In the genomic region with DNA sequence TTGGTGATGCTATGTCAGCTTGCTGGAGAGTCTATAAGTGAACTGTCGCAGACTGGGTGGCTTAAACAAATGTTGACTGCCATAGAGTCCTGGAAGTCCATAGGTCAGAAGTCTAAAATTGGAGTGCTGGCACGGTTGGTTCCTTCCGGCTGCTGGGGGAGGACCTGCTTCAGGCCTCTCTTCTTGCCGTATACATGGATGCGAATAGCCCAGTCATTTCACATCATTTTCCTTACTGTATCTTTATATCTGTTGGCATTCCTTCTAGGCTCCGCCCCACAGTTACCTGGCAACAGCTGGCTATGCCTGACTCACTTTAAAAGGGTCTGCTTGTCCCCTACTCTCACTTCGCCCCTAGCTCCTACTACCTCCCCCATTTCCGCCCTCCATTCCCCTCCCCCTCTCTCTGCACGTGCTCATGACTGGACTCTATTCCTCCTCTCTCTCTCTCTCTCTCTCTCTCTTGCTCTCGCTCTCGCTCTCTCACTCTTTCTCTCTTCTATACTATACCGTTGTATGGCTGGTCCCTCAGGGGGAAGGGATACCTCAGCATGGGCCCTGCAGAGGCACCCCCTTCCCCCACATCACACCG, we compare ENCODE assay signal across 27 mouse cellular contexts. TPM values are rescaled to one million over a fixed set of nuclear protein-coding genes. Genes with fewer than 3 reads are reported as not detected.
DNase-seq lines count a peak whose midpoint lies in the region; ATAC-seq and TF ChIP-seq lines count a peak whose summit lies in the region.
"Had no signal": no experiment of that assay in that cellular context is flagged by ENCODE, and none has a peak within 500 bp of the region (broad histone marks: within the 10 kb centered on the region; RNA-seq: fewer than 3 reads in every experiment).

No protein-coding gene starts in this region.

- WGBS in liver, embryonic 12.5 days (ENCODE audit: insufficient replicate concordance): 70% methylated on average over 13 of the region's 13 CpGs
- 78% methylated on average over 13 of the region's 13 CpGs for WGBS in liver, embryonic 11.5 days
- 71% methylated on average over 13 of the region's 13 CpGs for WGBS in liver, embryonic 13.5 days (ENCODE audit: insufficient replicate concordance)
- 66% methylated on average over 13 of the region's 13 CpGs for WGBS in liver, postnatal 0 days (ENCODE audit: insufficient replicate concordance)
- 80% methylated on average over 13 of the region's 13 CpGs for WGBS in midbrain, embryonic 11.5 days

- 0 out of 2 replicates have a peak, but pooled peaks cover 4% of the 10 kb centered on the region for H3K4me1 ChIP-seq in liver, embryonic 12.5 days
- H3K4me1 ChIP-seq in liver, embryonic 11.5 days (replicated peaks; ENCODE audit: control insufficient read depth, insufficient read depth, low read length): no peaks in the 10 kb centered on the region
- H3K4me1 ChIP-seq in liver, embryonic 13.5 days (replicated peaks): peaks cover 7% of the 10 kb centered on the region; the same call in 1 of the 2 replicates
- peaks cover 24% of the 10 kb centered on the region for H3K4me1 ChIP-seq in liver, postnatal 0 days (ENCODE audit: insufficient read depth)
- peaks cover 6% of the 10 kb centered on the region for H3K4me1 ChIP-seq in midbrain, embryonic 11.5 days (ENCODE audit: control insufficient read depth, insufficient read depth, low read length)
- H3K4me1 ChIP-seq: forebrain, embryonic 13.5 days; hindbrain, embryonic 13.5 days had no signal

- no peak overlapping the region for H3K4me3 ChIP-seq in liver, embryonic 12.5 days
- H3K4me3 ChIP-seq in liver, embryonic 11.5 days (ENCODE audit: low read depth, low read length): no peak overlapping the region
- no peak overlapping the region for H3K4me3 ChIP-seq in liver, embryonic 13.5 days (replicated peaks)
- H3K4me3 ChIP-seq in liver, postnatal 0 days (ENCODE audit: low read depth, low read length): no peak overlapping the region
- no peak overlapping the region for H3K4me3 ChIP-seq in midbrain, embryonic 11.5 days (ENCODE audit: low read depth, low read length)
- H3K4me3 ChIP-seq: embryonic facial prominence, embryonic 10.5 days; forebrain, embryonic 13.5 days; hindbrain, embryonic 13.5 days had no signal

- no peaks in the 10 kb centered on the region for H3K36me3 ChIP-seq in liver, embryonic 12.5 days
- no peaks in the 10 kb centered on the region for H3K36me3 ChIP-seq in liver, embryonic 11.5 days (ENCODE audit: control insufficient read depth, insufficient read depth, low read length)
- no peaks in the 10 kb centered on the region for H3K36me3 ChIP-seq in liver, embryonic 13.5 days
- no peaks in the 10 kb centered on the region for H3K36me3 ChIP-seq in liver, postnatal 0 days (replicated peaks; ENCODE audit: insufficient read depth, low read length)
- H3K36me3 ChIP-seq in midbrain, embryonic 11.5 days (ENCODE audit: control insufficient read depth, insufficient read depth, low read length): no peaks in the 10 kb centered on the region
- H3K36me3 ChIP-seq: embryonic facial prominence, embryonic 10.5 days; hindbrain, embryonic 13.5 days had no signal

- H3K9me3 ChIP-seq in liver, embryonic 12.5 days (replicated peaks): no peaks in the 10 kb centered on the region
- no peaks in the 10 kb centered on the region for H3K9me3 ChIP-seq in liver, embryonic 11.5 days (ENCODE audit: control insufficient read depth, low read length)
- H3K9me3 ChIP-seq in liver, embryonic 13.5 days (replicated peaks): no peaks in the 10 kb centered on the region
- no peaks in the 10 kb centered on the region for H3K9me3 ChIP-seq in liver, postnatal 0 days (ENCODE audit: low read length)
- no peaks in the 10 kb centered on the region for H3K9me3 ChIP-seq in midbrain, embryonic 11.5 days (ENCODE audit: control insufficient read depth, low read length)
- H3K9me3 ChIP-seq: embryonic facial prominence, embryonic 10.5 days; forebrain, embryonic 13.5 days; hindbrain, embryonic 13.5 days had no signal

- no peak overlapping the region for H3K4me2 ChIP-seq in liver, embryonic 12.5 days
- no peak overlapping the region for H3K4me2 ChIP-seq in liver, embryonic 11.5 days
- no peak overlapping the region for H3K4me2 ChIP-seq in liver, embryonic 13.5 days
- no peak overlapping the region for H3K4me2 ChIP-seq in liver, postnatal 0 days (ENCODE audit: low read depth, low read length)
- no peak overlapping the region for H3K4me2 ChIP-seq in midbrain, embryonic 11.5 days
- H3K4me2 ChIP-seq: forebrain, embryonic 13.5 days; hindbrain, embryonic 13.5 days had no signal

- peak; percentile 82 for DNase-seq in heart, adult 11 months
- no peak for DNase-seq in heart, postnatal 4 days
- no peak for DNase-seq in liver, embryonic 11.5 days (ENCODE audit: low spot score)
- DNase-seq in liver, embryonic 13.5 days: no peak
- DNase-seq in liver, postnatal 0 days: peak; percentile 40
- no peak for DNase-seq in left cerebral cortex, adult 11 months (ENCODE audit: low spot score)
- no peak for DNase-seq in midbrain, embryonic 11.5 days (ENCODE audit: low spot score, missing footprints)
- DNase-seq: adrenal gland, postnatal 14 days; B cell, adult 2 months; cerebellum, adult 11-12 months; cerebellum, adult 9-10 months; cerebellum, postnatal 36 days; forebrain, postnatal 0 days; gastrocnemius, postnatal 14 days; heart, postnatal 10 days had no signal

- TF ChIP-seq CTCF in liver, postnatal 0 days (IDR thresholded peaks at IDR 0.05; ENCODE audit: low read depth): no peak

- H3K9ac ChIP-seq in liver, embryonic 12.5 days: no peak overlapping the region
- no peak overlapping the region for H3K9ac ChIP-seq in liver, embryonic 11.5 days (ENCODE audit: low read depth, low read length)
- no peak overlapping the region for H3K9ac ChIP-seq in liver, embryonic 13.5 days
- no peak overlapping the region for H3K9ac ChIP-seq in liver, postnatal 0 days (replicated peaks)
- H3K9ac ChIP-seq in midbrain, embryonic 11.5 days (ENCODE audit: low read length): no peak overlapping the region
- H3K9ac ChIP-seq: forebrain, embryonic 13.5 days; forebrain, postnatal 0 days; hindbrain, embryonic 13.5 days had no signal

- no peaks in the 10 kb centered on the region for H3K27me3 ChIP-seq in liver, embryonic 12.5 days (replicated peaks)
- no peaks in the 10 kb centered on the region for H3K27me3 ChIP-seq in liver, embryonic 11.5 days (replicated peaks; ENCODE audit: control insufficient read depth, insufficient read depth, low read length)
- H3K27me3 ChIP-seq in liver, embryonic 13.5 days: no peaks in the 10 kb centered on the region
- H3K27me3 ChIP-seq in liver, postnatal 0 days (ENCODE audit: insufficient read depth, low read length): no peaks in the 10 kb centered on the region
- no peaks in the 10 kb centered on the region for H3K27me3 ChIP-seq in midbrain, embryonic 11.5 days (ENCODE audit: control insufficient read depth, insufficient read depth, low read length)
- H3K27me3 ChIP-seq: forebrain, embryonic 13.5 days; hindbrain, embryonic 13.5 days had no signal

- no peak for TF ChIP-seq EP300 in liver, postnatal 0 days (IDR thresholded peaks at IDR 0.05; ENCODE audit: low read depth)

- ATAC-seq in liver, embryonic 12.5 days: peak; percentile 44; the same call in 1 of the 2 replicates
- ATAC-seq in liver, embryonic 11.5 days (replicated peaks; ENCODE audit: low FRiP score): no peak
- peak; percentile 39 for ATAC-seq in liver, embryonic 13.5 days (ENCODE audit: low read depth)
- ATAC-seq in liver, postnatal 0 days: peak; percentile 51
- ATAC-seq in midbrain, embryonic 11.5 days (ENCODE audit: low FRiP score): no peak
- ATAC-seq: activated CD4-positive, CD25-positive, alpha-beta regulatory T cell, adult 4 months; CD4-positive, CD25-positive, alpha-beta regulatory T cell, adult 4 months; forebrain, embryonic 13.5 days had no signal

- H3K27ac ChIP-seq in liver, embryonic 12.5 days: no peak overlapping the region
- no peak overlapping the region for H3K27ac ChIP-seq in liver, embryonic 11.5 days (ENCODE audit: low read depth, low read length)
- H3K27ac ChIP-seq in liver, embryonic 13.5 days: no peak overlapping the region
- H3K27ac ChIP-seq in liver, postnatal 0 days (ENCODE audit: low read depth): peak overlapping the region; percentile 84
- no peak overlapping the region for H3K27ac ChIP-seq in midbrain, embryonic 11.5 days (ENCODE audit: low read depth, low read length)
- H3K27ac ChIP-seq: embryonic facial prominence, embryonic 10.5 days; forebrain, embryonic 13.5 days; hindbrain, embryonic 13.5 days had no signal

RNA-seq across cellular contexts. Expression of a gene that starts 6.9 kb away (rescaled TPM):
- total RNA-seq in heart, postnatal 4 days (2021): not detected
- polyA plus RNA-seq in liver, embryonic 12.5 days (2016; fragmentation: Nextera tagmentation; extraction: Ambion mirVana): 0.19 and 0.26 TPM in 2 replicates
- polyA plus RNA-seq in liver, embryonic 11.5 days (2014; fragmentation: Nextera tagmentation; extraction: Ambion mirVana): 0.12 and 0.13 TPM in 2 replicates
- polyA plus RNA-seq in liver, embryonic 13.5 days (2015; fragmentation: Nextera tagmentation; extraction: Ambion mirVana): 0.25 and 0.30 TPM in 2 replicates
- polyA plus RNA-seq in liver, postnatal 0 days (2015; fragmentation: Nextera tagmentation; extraction: Ambion mirVana): 6.2 and 6.7 TPM in 2 replicates
- 0.11 and 0.16 TPM in 2 replicates for polyA plus RNA-seq in midbrain, embryonic 11.5 days (2014; fragmentation: Nextera tagmentation; extraction: Ambion mirVana)
- total RNA-seq: hematopoietic stem cell, adult 5-6 weeks; MEL had no signal
- polyA plus RNA-seq: activated CD4-positive, CD25-positive, alpha-beta regulatory T cell, adult 4 months; CD4-positive, CD25-positive, alpha-beta regulatory T cell, adult 4 months; embryonic facial prominence, embryonic 10.5 days; forebrain, embryonic 13.5 days; heart, embryonic 14.5 days had no signal

RNA-seq across cellular contexts. Expression of a gene that starts 30.8 kb away (rescaled TPM):
- not detected for total RNA-seq in heart, postnatal 4 days (2021)
- polyA plus RNA-seq in liver, embryonic 12.5 days (2016; fragmentation: Nextera tagmentation; extraction: Ambion mirVana): not detected in 2 replicates
- not detected in 2 replicates for polyA plus RNA-seq in liver, embryonic 11.5 days (2014; fragmentation: Nextera tagmentation; extraction: Ambion mirVana)
- not detected in 2 replicates for polyA plus RNA-seq in liver, embryonic 13.5 days (2015; fragmentation: Nextera tagmentation; extraction: Ambion mirVana)
- not detected in 2 replicates for polyA plus RNA-seq in liver, postnatal 0 days (2015; fragmentation: Nextera tagmentation; extraction: Ambion mirVana)
- not detected in 2 replicates for polyA plus RNA-seq in midbrain, embryonic 11.5 days (2014; fragmentation: Nextera tagmentation; extraction: Ambion mirVana)
- total RNA-seq: adrenal gland, adult 18-20 months; adrenal gland, postnatal 14 days; forebrain, postnatal 0 days; gastrocnemius, adult 18-20 months; gastrocnemius, postnatal 14 days; heart, postnatal 10 days; hematopoietic stem cell, adult 5-6 weeks; MEL had no signal
- polyA plus RNA-seq: activated CD4-positive, CD25-positive, alpha-beta regulatory T cell, adult 4 months; CD4-positive, CD25-positive, alpha-beta regulatory T cell, adult 4 months; embryonic facial prominence, embryonic 10.5 days; embryonic facial prominence, embryonic 14.5 days; forebrain, embryonic 13.5 days; forebrain, postnatal 0 days; heart, embryonic 14.5 days had no signal

RNA-seq across cellular contexts. Expression of a gene that starts 36.3 kb away (rescaled TPM):
- 10 to 100 TPM; 13.3 to 13.5 TPM for total RNA-seq in heart, postnatal 4 days (2021)
- polyA plus RNA-seq in liver, embryonic 12.5 days (2016; fragmentation: Nextera tagmentation; extraction: Ambion mirVana): 0.92 and 0.97 TPM in 2 replicates
- polyA plus RNA-seq in liver, embryonic 11.5 days (2014; fragmentation: Nextera tagmentation; extraction: Ambion mirVana): 0.83 and 1.4 TPM in 2 replicates
- 3.0 and 3.4 TPM in 2 replicates for polyA plus RNA-seq in liver, embryonic 13.5 days (2015; fragmentation: Nextera tagmentation; extraction: Ambion mirVana)
- 434 and 496 TPM in 2 replicates for polyA plus RNA-seq in liver, postnatal 0 days (2015; fragmentation: Nextera tagmentation; extraction: Ambion mirVana)
- polyA plus RNA-seq in midbrain, embryonic 11.5 days (2014; fragmentation: Nextera tagmentation; extraction: Ambion mirVana): 0.23 and 0.48 TPM in 2 replicates
- total RNA-seq: hematopoietic stem cell, adult 5-6 weeks had no signal
- polyA plus RNA-seq: embryonic facial prominence, embryonic 10.5 days had no signal

Comparison
In these comparisons a context has a peak if more than half of its experiments do, and no peak if none do; other contexts are left out.
1. DNase-seq: peak in heart, adult 11 months (single experiment) and liver, postnatal 0 days (single experiment); none in heart, postnatal 4 days (single experiment), liver, embryonic 11.5 days (single experiment), liver, embryonic 13.5 days (single experiment), left cerebral cortex, adult 11 months (single experiment) and midbrain, embryonic 11.5 days (single experiment).
2. ATAC-seq: peak in liver, embryonic 12.5 days (single experiment), liver, embryonic 13.5 days (single experiment) and liver, postnatal 0 days (single experiment); none in liver, embryonic 11.5 days (single experiment) and midbrain, embryonic 11.5 days (single experiment).
3. RNA of a gene that starts 36.3 kb away (polyA plus RNA-seq): 434 to 496 TPM in liver, postnatal 0 days; 3.0 to 3.4 TPM in liver, embryonic 13.5 days, 0.83 to 1.4 TPM in liver, embryonic 11.5 days, 0.92 to 0.97 TPM in liver, embryonic 12.5 days and 0.23 to 0.48 TPM in midbrain, embryonic 11.5 days; every median in the first group is over 10 times any median in the second.